Mouse (Mus musculus) E14TG2a.4 (cell line): ENCODE data around the gene Map3k3.

ENCODE experiments used
- CTCF ChIP-seq: conservative IDR thresholded peaks from 2 replicates; pipeline ENCODE4 v1.5.1; 2014; ENCODE audit warnings: low read length
- NANOG ChIP-seq: IDR thresholded peaks from 2 replicates; pipeline ENCODE4 v1.6.1; 2014; ENCODE audit warnings: borderline replicate concordance, low read length, mixed read lengths

GRCm38 (mm10) chr11:106160841-106161721, 76.7 kb downstream of the Map3k3 start, which contains the start of the genes Gm10840 and Limd2:
- TF ChIP-seq CTCF (no peak), NANOG (no peak)
